Mouse (Mus musculus): ENCODE results near the gene Rbms3. TPM values are rescaled to one million over a fixed set of nuclear protein-coding genes. Genes with fewer than 3 reads are reported as not detected.
A peak's percentile ranks its signal among the peaks of the same experiment; 100 is the strongest.

Rbms3 gene
- total RNA-seq, 2 experiments from 2014 or later, result 13.6 to 15.0 TPM

GRCm38 (mm10) chr9:116857151-116857550, 772.6 kb downstream of the Rbms3 start:
- DNase-seq (ENCODE audit: extremely low spot score in 1 of 2, low spot score in 2 of 2), result peak in 1 of 2 experiments; percentile 8
- intact Hi-C loops (cut with DNase I), result no loop called here

GRCm38 (mm10) chr9:116855744-116856143, 774.0 kb downstream of the Rbms3 start:
- intact Hi-C loops (cut with DNase I), result no loop called here
- no peak for DNase-seq (ENCODE audit: extremely low spot score in 1 of 2, low spot score in 2 of 2)

- DNase-seq (ENCODE audit: extremely low spot score in 1 of 2, low spot score in 2 of 2), result no peak
- intact Hi-C loops (cut with DNase I), result no loop called here
Measured at GRCm38 (mm10) chr9:116848905-116849304, 780.8 kb downstream of the Rbms3 start.

- DNase-seq (ENCODE audit: extremely low spot score in 1 of 2, low spot score in 2 of 2), result no peak
- intact Hi-C loops (cut with DNase I), result no loop called here
Measured at GRCm38 (mm10) chr9:116848166-116848565, 781.5 kb downstream of the Rbms3 start.

- intact Hi-C loops (cut with DNase I), result no loop called here
- no peak for DNase-seq (ENCODE audit: extremely low spot score in 1 of 2, low spot score in 2 of 2)
Measured at GRCm38 (mm10) chr9:116847241-116848135, 782.2 kb downstream of the Rbms3 start.

- no peak for DNase-seq (ENCODE audit: extremely low spot score in 1 of 2, low spot score in 2 of 2)
- intact Hi-C loops (cut with DNase I), result no loop called here
Measured at GRCm38 (mm10) chr9:116834949-116835348, 794.8 kb downstream of the Rbms3 start.

GRCm38 (mm10) chr9:116833677-116834076, 796.0 kb downstream of the Rbms3 start:
- intact Hi-C loops (cut with DNase I), result no loop called here
- DNase-seq (ENCODE audit: extremely low spot score in 1 of 2, low spot score in 2 of 2), result no peak

- no peak for DNase-seq (ENCODE audit: extremely low spot score in 1 of 2, low spot score in 2 of 2)
- intact Hi-C loops (cut with DNase I), result no loop called here
Measured at GRCm38 (mm10) chr9:116832822-116833221, 796.9 kb downstream of the Rbms3 start.

- no peak for DNase-seq (ENCODE audit: extremely low spot score in 1 of 2, low spot score in 2 of 2)
- intact Hi-C loops (cut with DNase I), result no loop called here
Measured at GRCm38 (mm10) chr9:116831386-116831785, 798.3 kb downstream of the Rbms3 start.

GRCm38 (mm10) chr9:116829929-116830328, 799.8 kb downstream of the Rbms3 start:
- intact Hi-C loops (cut with DNase I), result no loop called here
- no peak for DNase-seq (ENCODE audit: extremely low spot score in 1 of 2, low spot score in 2 of 2)

GRCm38 (mm10) chr9:116821601-116822000, 808.1 kb downstream of the Rbms3 start:
- intact Hi-C loops (cut with DNase I), result no loop called here
- no peak for DNase-seq (ENCODE audit: extremely low spot score in 1 of 2, low spot score in 2 of 2)

GRCm38 (mm10) chr9:116817196-116817595, 812.5 kb downstream of the Rbms3 start:
- intact Hi-C loops (cut with DNase I), result no loop called here
- no peak for DNase-seq (ENCODE audit: extremely low spot score in 1 of 2, low spot score in 2 of 2)

- no peak for DNase-seq (ENCODE audit: extremely low spot score in 1 of 2, low spot score in 2 of 2)
- intact Hi-C loops (cut with DNase I), result no loop called here
Measured at GRCm38 (mm10) chr9:116814495-116815094, 815.1 kb downstream of the Rbms3 start.

- no peak for DNase-seq (ENCODE audit: extremely low spot score in 1 of 2, low spot score in 2 of 2)
- intact Hi-C loops (cut with DNase I), result no loop called here
Measured at GRCm38 (mm10) chr9:116813396-116813795, 816.3 kb downstream of the Rbms3 start.

- intact Hi-C loops (cut with DNase I), result no loop called here
- DNase-seq (ENCODE audit: extremely low spot score in 1 of 2, low spot score in 2 of 2), result no peak
Measured at GRCm38 (mm10) chr9:116809260-116809659, 820.5 kb downstream of the Rbms3 start.

GRCm38 (mm10) chr9:116808401-116808800, 821.3 kb downstream of the Rbms3 start:
- intact Hi-C loops (cut with DNase I), result no loop called here

GRCm38 (mm10) chr9:116807166-116808081, 822.3 kb downstream of the Rbms3 start:
- DNase-seq (ENCODE audit: extremely low spot score in 1 of 2, low spot score in 2 of 2), result peak in 1 of 2 experiments; percentile 30
- intact Hi-C loops (cut with DNase I), result no loop called here

More at GRCm38 (mm10) chr9:116808401-116808800, 821.3 kb downstream of the Rbms3 start:
- no peak for DNase-seq (ENCODE audit: extremely low spot score in 1 of 2, low spot score in 2 of 2)

- intact Hi-C loops (cut with DNase I), result no loop called here
- DNase-seq (ENCODE audit: extremely low spot score in 1 of 2, low spot score in 2 of 2), result peak; percentile 33 to 56
Measured at GRCm38 (mm10) chr9:116803292-116803731, 826.4 kb downstream of the Rbms3 start.

GRCm38 (mm10) chr9:116802602-116803001, 827.1 kb downstream of the Rbms3 start:
- intact Hi-C loops (cut with DNase I), result no loop called here
- DNase-seq (ENCODE audit: extremely low spot score in 1 of 2, low spot score in 2 of 2), result no peak

Data from left cerebral cortex, postnatal 10 days (tissue).